Mouse (Mus musculus): Measurements from ENCODE around the gene Zfyve21.

The Zfyve21 gene

DNA sequence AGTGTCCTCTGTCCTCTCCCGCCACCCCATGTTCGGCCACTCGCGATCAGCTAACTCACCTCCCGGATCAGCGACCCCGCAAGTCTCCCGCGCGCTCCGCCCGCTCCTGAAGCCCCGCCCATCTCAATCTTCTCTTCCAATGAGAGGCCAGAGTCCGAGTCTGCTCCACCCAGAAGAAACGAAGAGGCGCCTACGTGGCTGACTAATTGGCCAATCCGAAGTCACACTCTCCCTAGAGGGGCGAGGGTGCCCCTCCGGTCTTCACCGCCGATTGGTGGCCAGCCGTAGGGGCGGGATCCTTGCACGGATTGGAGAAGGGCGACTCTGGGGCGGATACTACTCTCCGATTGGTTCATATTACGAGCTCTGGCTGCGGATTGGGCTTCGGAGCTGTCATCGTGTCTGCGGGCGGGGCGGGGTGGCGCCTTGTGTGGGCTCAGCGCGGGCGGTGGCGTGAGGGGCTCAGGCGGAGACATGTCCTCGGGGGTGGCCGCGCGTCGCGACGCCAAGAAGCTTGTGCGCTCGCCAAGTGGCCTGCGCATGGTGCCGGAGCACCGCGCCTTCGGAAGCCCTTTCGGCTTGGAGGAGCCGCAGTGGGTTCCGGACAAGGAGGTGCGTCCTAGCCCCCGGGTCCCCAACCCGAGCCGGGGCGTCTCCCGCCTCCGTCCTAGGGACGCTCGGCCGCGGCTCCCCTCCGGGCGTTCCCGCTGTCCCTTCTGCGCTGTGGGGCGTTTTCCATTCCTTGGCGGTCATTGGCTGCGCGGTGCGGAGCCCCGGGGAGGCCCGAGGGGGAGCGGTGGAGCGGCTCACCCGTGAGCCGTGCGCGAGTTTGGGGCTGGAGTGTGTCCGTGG lies at the start of gene Zfyve21, which contains the start of gene Xrcc3:
Gene Zfyve21, plus strand, starts transcription at position 405 of the 852 bp plus-strand sequence.
Gene Xrcc3, minus strand, starts transcription at position 108 of the 852 bp plus-strand sequence.
- DNase-seq (ENCODE audit: low spot score), result peak; percentile 91

DNA sequence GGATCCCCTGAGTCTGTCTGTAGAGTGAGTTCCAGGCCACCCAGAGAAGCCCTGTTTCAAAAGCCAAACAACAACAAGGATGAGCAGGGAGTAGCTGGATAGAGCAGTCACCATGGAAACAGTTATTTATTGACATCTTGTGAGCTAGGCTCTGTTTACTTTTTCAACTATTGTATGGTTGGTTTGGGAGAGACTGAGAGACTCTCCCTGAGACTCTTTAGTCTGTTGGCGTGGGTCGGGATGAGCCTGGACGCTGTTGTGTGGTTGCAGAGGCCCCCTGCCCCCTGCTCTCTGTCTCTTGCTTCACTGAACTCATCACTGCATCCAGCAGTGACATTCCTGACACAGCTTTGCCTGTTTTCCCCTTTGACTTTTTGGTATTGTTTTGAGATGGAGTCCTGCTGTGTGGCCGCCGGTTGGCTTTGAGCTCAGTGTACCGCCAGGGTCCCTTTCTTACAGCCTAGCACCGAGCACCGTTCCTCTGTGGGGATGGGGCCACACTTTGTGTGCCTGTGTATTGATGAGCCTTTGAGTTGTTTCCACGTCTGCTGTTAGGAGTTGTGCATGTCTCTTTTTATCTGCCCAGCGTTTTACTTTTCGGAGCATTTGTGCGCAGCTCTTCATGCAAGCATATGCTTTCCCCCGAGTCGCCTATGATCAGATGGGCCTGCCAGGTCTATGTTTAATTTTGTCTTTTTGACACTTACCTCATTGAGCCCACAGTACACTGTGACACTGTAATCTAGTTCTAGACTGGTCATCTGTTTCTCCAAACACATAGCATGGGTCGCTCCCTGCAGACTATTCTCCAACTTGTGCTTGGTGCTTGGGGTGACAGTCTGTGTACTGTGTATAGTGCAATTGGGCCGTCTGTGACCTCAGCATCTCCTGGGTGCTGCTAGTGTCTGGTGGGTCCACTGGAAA lies 47.4 kb upstream of the Zfyve21 start:
- DNase-seq (ENCODE audit: low spot score), result no peak

DNA sequence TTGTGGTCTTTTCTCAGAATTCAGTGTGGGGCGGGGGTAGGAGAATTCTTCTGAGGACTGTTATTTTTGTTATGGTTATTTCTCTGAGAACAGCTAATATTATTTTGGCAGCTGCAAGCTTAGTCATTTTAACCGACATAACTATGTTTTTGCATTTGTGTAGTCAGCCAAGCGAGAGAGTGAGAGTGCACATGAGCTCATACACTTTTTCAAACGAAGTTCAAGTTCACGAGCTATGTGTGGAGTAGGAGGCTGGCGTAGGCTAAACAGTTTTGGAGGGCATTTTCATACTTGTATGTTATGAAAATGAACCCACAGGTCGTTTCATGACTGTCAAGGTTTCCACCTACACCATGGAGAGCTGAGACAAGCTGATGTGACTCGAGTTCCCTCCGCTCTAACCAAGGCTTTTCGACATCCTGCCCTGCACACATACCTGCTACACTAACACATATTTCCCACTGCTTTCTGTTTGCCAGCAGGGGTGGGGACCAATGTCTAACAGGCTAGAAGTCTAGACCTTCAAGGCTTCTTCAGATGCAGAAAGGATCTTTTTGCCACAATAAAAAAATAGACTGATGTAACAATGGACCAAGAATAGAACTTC lies 45.5 kb upstream of the Zfyve21 start:
- no peak for DNase-seq (ENCODE audit: low spot score)

DNA sequence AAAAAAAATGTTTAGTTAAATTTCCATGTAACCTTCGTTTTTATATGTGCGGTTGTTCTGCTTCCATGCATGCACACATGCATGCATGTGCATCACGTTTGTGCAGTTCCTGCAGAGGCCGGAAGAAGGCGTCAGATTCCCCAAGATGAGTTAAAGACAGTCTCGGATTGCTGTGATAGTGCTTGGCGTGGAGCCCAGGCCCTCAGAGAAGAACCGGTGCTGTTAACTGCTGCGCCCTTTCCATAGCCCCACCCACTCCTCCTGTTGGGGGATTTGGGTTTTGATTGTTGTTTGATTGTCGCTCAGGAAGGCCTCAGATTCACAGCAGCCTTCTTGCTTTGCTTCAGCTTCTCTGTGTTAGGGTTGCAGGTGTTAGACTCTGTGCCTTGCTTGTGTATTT lies 44.7 kb upstream of the Zfyve21 start:
- DNase-seq (ENCODE audit: low spot score), result no peak

DNA sequence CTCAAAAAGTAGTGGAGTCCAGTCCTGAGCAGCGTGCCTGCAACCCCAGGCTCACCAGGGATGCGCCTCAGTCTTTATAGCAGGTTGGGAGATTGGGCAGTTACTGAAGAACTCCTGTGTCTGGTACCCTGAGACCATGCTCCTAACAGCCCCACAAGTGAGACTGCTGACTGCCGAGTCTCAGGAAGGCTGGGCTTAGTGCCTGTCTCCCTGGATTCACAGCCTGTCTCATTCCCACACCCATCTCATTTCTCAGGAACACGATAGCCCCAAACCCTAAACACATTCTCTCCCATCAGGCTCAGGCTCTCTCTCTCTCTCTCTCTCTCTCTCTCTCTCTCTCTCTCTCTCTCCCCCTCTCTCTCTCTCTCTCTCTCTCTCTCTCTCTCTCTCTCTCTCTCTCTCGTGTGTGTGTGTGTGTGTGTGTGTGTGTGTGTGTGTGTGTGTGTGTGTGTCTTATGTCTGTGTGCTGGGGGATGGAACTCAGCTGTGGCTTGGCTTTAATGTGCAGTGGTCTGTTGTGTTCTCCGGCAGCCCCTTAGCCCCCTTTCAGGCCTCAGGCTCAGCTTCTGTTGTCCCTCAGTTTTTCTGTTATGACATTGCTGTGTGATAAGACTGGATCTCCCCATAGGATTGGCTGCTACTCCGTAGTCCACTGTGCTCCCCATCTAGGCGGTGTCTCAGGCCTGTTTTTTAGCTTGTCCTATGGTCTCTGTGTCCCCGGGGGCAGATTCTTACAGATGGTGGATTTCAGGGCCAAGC lies 44.0 kb upstream of the Zfyve21 start:
- DNase-seq (ENCODE audit: low spot score), result no peak

- no peak for DNase-seq (ENCODE audit: low spot score)
Observed at GRCm38 (mm10) chr12:111770651-111771050, 43.3 kb upstream of the Zfyve21 start.

GRCm38 (mm10) chr12:111774156-111774555 lies 39.8 kb upstream of the Zfyve21 start:
- no peak for DNase-seq (ENCODE audit: low spot score)

DNA sequence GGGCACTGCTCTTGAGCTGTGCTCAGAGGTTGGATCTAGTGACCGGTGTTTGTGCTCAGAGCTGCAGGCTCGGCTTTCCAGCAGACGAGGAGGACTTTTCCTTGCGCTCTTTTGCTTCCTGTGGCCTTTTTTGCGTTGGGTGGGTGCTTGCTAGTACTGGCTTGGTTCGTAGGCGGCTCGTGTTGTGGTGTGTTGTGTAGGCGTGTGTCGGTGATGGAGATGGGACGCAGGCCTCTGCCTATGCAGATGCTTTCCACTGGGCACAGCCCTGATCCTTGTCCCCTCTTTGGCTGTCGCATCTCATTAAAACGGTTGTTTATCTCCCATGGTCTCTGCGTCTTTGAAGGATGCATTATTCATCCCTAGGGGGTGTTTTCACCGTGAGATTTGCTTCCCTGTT lies 39.1 kb upstream of the Zfyve21 start:
- DNase-seq (ENCODE audit: low spot score), result no peak

DNA sequence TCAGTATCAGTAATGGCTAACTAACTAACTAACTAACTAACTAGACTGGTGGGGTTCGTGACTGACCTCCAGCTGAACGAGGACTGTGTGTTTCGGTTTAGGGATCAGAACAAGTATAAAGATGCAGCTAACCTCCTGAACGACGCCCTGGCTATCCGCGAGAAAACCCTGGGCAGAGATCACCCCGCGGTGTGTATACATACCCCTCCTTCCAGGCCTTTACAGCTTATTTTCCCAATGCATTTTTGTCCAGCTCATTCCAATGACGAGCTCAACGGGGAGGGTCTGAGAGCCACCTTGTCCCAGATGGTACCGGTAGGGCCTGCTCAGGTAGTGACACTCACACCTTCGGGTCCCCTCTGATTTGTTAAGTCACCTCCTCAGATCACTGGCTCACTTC lies 36.1 kb upstream of the Zfyve21 start:
- no peak for DNase-seq (ENCODE audit: low spot score)

- no peak for DNase-seq (ENCODE audit: low spot score)
Observed at GRCm38 (mm10) chr12:111779544-111779943, 34.4 kb upstream of the Zfyve21 start.

- DNase-seq (ENCODE audit: low spot score), result no peak
Observed at GRCm38 (mm10) chr12:111785174-111785573, 28.8 kb upstream of the Zfyve21 start.

GRCm38 (mm10) chr12:111787015-111787414 lies 27.0 kb upstream of the Zfyve21 start:
- no peak for DNase-seq (ENCODE audit: low spot score)

GRCm38 (mm10) chr12:111790090-111790489 lies 23.9 kb upstream of the Zfyve21 start:
- DNase-seq (ENCODE audit: low spot score), result no peak

DNA sequence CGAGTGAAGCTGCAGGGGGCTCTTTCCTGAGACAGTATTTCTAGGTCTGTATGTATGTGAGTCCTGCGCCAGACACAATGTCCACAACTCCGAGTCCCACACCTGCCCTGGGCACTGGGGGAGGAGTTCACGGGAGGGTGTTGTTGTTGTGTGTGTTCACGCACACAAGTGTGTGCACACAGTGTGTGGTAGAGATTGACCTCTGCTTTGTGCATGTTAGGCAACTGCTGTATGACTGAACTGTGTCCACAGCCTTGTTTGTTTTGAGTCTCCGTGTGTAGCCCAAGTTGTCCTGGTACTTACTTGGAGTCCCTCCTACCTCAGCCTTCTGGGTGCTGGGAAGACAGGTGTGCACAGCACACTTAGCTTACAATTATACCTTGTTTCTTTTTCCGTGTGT lies 23.3 kb upstream of the Zfyve21 start:
- DNase-seq (ENCODE audit: low spot score), result no peak

DNA sequence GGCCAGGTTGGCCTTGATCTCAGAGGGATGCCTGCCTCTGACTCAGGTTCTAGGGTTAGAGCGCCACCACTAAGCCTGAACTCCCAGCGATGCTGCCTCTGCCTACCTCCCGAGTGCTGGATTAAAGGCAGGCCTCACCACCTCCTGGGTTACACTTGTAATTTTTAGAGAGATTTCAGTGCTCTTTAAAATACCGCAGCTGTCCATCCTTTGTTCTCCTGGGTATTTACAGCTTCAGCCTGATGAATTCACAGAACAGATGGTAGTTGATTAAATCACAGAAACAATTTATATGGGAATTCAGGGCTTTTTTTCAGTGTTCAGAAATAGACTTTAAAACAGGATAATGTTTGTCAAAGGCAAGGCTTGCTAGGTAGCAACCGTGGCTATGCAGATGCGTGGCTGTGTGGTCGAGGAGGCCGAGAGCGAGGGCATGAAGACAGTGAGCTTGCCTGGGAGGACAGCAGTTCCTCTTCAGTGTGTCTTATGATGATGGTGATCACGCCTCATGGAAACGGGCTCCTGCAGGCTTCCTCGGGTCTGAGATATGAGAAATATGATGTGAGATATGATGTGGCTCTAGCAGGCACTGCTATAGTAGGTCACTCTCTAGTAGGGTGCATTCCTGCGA lies 22.4 kb upstream of the Zfyve21 start:
- no peak for DNase-seq (ENCODE audit: low spot score)

GRCm38 (mm10) chr12:111794102-111794501 lies 19.9 kb upstream of the Zfyve21 start:
- DNase-seq (ENCODE audit: low spot score), result no peak

DNA sequence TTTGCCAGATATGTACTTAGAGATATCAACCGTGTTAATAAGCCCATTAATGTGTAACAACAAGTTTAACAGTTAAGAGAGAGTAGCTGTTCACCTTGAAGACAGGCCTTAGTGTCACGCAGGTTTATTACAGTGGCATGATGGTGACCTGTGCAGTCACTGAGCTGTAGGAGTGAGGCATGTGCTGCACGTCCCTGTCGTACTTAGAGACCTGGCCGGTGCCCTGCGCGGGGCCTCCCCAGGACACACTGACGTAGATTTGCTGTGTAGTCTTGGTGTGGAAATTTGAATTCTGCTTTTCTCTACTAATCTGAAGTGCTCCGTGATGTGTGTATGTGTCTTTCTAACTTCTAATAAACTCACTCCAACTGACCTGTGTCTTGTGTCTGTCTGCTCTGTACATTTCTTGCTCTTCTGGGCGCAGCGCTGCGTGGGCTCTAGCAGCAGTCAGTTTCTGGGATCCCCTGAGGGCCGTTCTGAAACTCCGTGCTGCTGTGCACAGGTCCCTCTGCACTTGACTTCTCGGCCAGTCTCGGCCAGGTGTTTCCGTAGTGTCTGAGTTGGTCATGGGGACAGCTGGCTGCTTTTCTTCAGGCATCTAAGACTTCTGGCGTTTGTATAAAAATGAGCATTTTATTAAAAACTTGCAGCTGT lies 19.3 kb upstream of the Zfyve21 start:
- DNase-seq (ENCODE audit: low spot score), result no peak

DNA sequence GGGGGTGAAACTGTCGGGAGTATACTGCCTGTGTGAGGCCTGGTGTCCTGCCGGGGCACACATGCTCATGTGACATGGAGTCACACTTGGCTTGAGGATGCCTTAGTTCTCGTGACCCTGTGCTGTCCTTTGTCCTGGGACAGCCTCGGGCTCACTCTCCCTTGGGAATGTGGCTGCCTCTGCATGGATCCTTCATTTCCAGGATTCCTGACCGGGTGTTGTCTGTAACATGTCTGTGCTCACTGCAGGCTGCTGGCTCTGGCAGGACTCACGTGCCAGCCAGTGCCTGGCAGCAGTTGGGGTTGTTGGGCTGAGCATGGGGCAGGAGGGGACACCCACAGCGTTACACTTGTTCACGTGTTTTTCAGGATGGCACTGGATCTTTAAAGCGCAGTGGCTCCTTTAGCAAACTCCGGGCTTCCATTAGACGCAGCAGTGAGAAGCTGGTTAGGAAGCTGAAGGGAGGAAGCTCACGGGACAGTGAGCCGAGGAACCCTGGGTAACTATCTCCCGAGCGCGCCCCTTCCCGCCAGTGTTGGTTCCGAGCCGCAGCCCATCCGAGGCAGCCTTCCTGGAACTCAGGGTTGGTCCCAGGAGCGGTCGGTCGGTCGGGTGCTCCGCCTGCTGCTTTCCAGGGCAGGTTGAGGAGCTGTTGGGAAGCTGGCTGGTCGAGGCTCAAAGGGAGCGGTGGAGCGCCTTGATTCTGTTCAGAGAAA lies 18.6 kb upstream of the Zfyve21 start:
- no peak for DNase-seq (ENCODE audit: low spot score)

DNA sequence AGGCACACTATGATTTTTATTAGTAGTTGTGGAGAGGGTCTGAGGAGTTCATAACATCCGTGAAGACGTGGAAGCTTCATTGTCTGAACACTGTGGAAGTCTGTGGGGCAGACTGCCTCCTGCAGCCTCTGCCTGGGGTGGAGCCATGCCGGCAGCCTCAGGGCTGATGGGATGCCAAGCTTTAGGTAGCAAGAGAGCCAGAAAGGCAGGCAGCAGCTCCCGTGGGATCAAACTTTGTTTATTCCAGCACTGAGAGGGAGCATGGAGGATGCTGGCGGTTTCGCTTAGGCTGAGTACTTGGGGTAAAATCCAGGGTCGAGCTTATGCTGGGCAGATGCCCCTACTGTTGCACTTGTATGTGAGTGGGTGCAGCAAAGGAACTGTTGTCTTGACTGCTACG lies 16.7 kb upstream of the Zfyve21 start:
- DNase-seq (ENCODE audit: low spot score), result no peak

DNA sequence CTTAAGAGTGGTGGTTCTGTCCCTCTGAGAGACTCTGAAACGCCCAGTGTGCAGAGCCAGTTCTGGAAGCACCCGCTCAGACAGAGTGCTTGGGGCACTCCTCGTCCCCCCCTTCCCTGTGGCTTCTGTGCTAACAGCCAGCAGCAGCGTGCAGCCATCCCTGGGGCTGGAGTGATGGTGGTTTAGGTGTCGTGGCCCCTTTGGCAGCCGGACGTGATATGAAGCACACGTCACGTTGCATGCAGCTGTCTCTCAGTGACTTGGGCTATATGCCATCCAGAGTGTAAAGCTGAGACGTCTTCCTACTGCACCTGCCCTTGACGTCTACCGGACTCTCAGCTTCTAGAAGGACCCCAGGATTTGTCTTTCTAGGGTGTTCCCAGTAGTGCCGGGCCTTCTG lies 15.5 kb upstream of the Zfyve21 start:
- DNase-seq (ENCODE audit: low spot score), result no peak

All from ovary, postnatal 10 days (tissue).